Mouse (Mus musculus) liver, embryonic 16.5 days (tissue): Measurements from ENCODE around the gene Gm28551. TPM values are rescaled to one million over a fixed set of nuclear protein-coding genes. Genes with fewer than 3 reads are reported as not detected.

ENCODE experiments used
- ATAC-seq: fragments of 200-750 bp; cut with Nextera tagmentation; 2 replicates; pipeline ENCODE4 v1.8.0; 2017; ENCODE audit warnings: low read depth, mild to moderate bottlenecking, moderate number of reproducible peaks, moderate library complexity
- H3K27ac ChIP-seq: fragments of 300-500 bp; sonication (generic); 2 replicates; pipeline ENCODE4 v1.5.1; 2014; ENCODE audit warnings: mild to moderate bottlenecking, low read length
- H3K27me3 ChIP-seq: fragments of 300-500 bp; sonication (generic); 2 replicates; pipeline ENCODE4 v1.6.1; 2014; ENCODE audit warnings: low read depth, low read length, mixed read lengths; ENCODE audit not compliant: control insufficient read depth, insufficient read depth
- H3K36me3 ChIP-seq: fragments of 300-500 bp; sonication (generic); 2 replicates; pipeline ENCODE4 v1.6.1; 2014; ENCODE audit warnings: mild to moderate bottlenecking; ENCODE audit not compliant: control insufficient read depth, insufficient read depth
- H3K4me1 ChIP-seq: fragments of 300-500 bp; sonication (generic); 2 replicates; pipeline ENCODE4 v1.6.1; 2014; ENCODE audit warnings: low read depth, low read length, mixed read lengths; ENCODE audit not compliant: control insufficient read depth
- H3K4me2 ChIP-seq: fragments of 300-500 bp; sonication (generic); 2 replicates; pipeline ENCODE4 v1.6.1; 2014; ENCODE audit warnings: low read depth, low read length, mixed read lengths
- H3K4me3 ChIP-seq: fragments of 300-500 bp; sonication (generic); 2 replicates; pipeline ENCODE4 v1.5.1; 2014; ENCODE audit warnings: low read depth, mild to moderate bottlenecking, low read length
- H3K9ac ChIP-seq: fragments of 300-500 bp; sonication (generic); 2 replicates; pipeline ENCODE4 v1.6.1; 2014; ENCODE audit warnings: low read depth, low read length
- H3K9me3 ChIP-seq: fragments of 300-500 bp; sonication (generic); replicated peaks from 2 replicates; pipeline ENCODE4 v1.6.1; 2016; ENCODE audit warnings: low read length; ENCODE audit not compliant: control insufficient read depth
- WGBS: fragments of 180-500 bp; shearing (Covaris S2); extraction: QIAGEN DNeasy Blood & Tissue Kit; methylation state at CpG from one replicate; pipeline ENCODE4 v1.1.7; 2014; ENCODE audit not compliant: insufficient replicate concordance; 5-methylcytosine and 5-hydroxymethylcytosine counted together
- polyA plus RNA-seq: library from polyadenylated mRNA; unstranded; fragments of >200 nt; fragmentation: Nextera tagmentation; extraction: Ambion mirVana; gene quantifications from 2 replicates; pipeline ENCODE4 v1.2.1, GENCODE M21; 2015

The Gm28551 gene
- polyA plus RNA-seq, 1 experiment from 2014 or later: 0.26 TPM

GRCm38 (mm10) chr1:53300506-53300905 is 52.0 kb downstream of the Gm28551 start:
- peaks cover 6% of the 10 kb centered on the region; the same call in 1 of the 2 replicates for H3K4me1 ChIP-seq
- 72% methylated on average over 4 of the region's 4 CpGs for WGBS
- no peak for ATAC-seq

GRCm38 (mm10) chr1:53296581-53297383 is 55.7 kb downstream of the Gm28551 start, which contains the start of the genes Pms1, Ormdl1 and Gm28778:
TSS of gene Pms1 (minus strand) at chr1:53297018.
TSS of gene Ormdl1 (plus strand) at chr1:53297095.
TSS of gene Gm28778 (plus strand) at chr1:53297111.
- no peaks in the 10 kb centered on the region for H3K27me3 ChIP-seq
- WGBS: under 1% methylated on average over 66 of the region's 66 CpGs
- no peaks in the 10 kb centered on the region; the same call in none of the 2 replicates for H3K36me3 ChIP-seq
- ATAC-seq: peak; percentile 100
- H3K9ac ChIP-seq: peak within 1 kb of the TSS; percentile 80
- peak within 1 kb of the TSS; percentile 87 for H3K4me2 ChIP-seq
- H3K4me1 ChIP-seq: peaks cover 6% of the 10 kb centered on the region; the same call in 1 of the 2 replicates
- H3K4me3 ChIP-seq: peak within 1 kb of the TSS; percentile 77
- H3K9me3 ChIP-seq: no peaks in the 10 kb centered on the region
- peak within 1 kb of the TSS; percentile 88 for H3K27ac ChIP-seq

More at GRCm38 (mm10) chr1:53300506-53300905, 52.0 kb downstream of the Gm28551 start:
- no peak overlapping the region for H3K27ac ChIP-seq
- H3K4me3 ChIP-seq: no peak overlapping the region
- no peak overlapping the region for H3K9ac ChIP-seq
- no peak overlapping the region for H3K4me2 ChIP-seq
- no peaks in the 10 kb centered on the region for H3K27me3 ChIP-seq
- no peaks in the 10 kb centered on the region for H3K9me3 ChIP-seq
- H3K36me3 ChIP-seq: peaks cover 3% of the 10 kb centered on the region

GRCm38 (mm10) chr1:53291197-53291596 is 61.3 kb downstream of the Gm28551 start:
- Histone ChIP-seq H3K4me3 (no peak overlapping the region), H3K4me1 (peaks cover 3% of the 10 kb centered on the region; the same call in 1 of the 2 replicates), H3K27ac (no peak overlapping the region), H3K36me3 (no peaks in the 10 kb centered on the region), H3K9me3 (no peaks in the 10 kb centered on the region), H3K9ac (no peak overlapping the region), H3K4me2 (no peak overlapping the region), H3K27me3 (no peaks in the 10 kb centered on the region)
- WGBS: 72% methylated on average over 3 of the region's 3 CpGs
- no peak for ATAC-seq

Other genes with a start within 250 kb of the Gm28551 start
- gene 1700019A02Rik, start 165.0 kb downstream of the Gm28551 start, polyA plus RNA-seq: not detected in 2 replicates
- 6.3 and 7.2 TPM in 2 replicates for gene Pms1, start 55.6 kb downstream of the Gm28551 start, polyA plus RNA-seq
- gene Ormdl1, start 55.6 kb downstream of the Gm28551 start, polyA plus RNA-seq: 23.7 and 26.0 TPM in 2 replicates
- not detected in 2 replicates for gene Gm28778, start 55.6 kb downstream of the Gm28551 start, polyA plus RNA-seq
- gene Osgepl1, start 39.0 kb downstream of the Gm28551 start, polyA plus RNA-seq: 21.7 and 22.0 TPM in 2 replicates
- 1.9 TPM in 1 of 2 replicates, not detected in the other for gene Asdurf, start within 50 bp of the Gm28551 start, polyA plus RNA-seq
- 42.2 and 43.6 TPM in 2 replicates for gene Asnsd1, start 85 bp upstream of the Gm28551 start, polyA plus RNA-seq